Mouse (Mus musculus): ENCODE measurements at regions not wholly inside any gene's neighbourhood (a gene's known extent, or its start where the extent isn't known, plus 50 kb on each side); places are given as distances from the start of the nearest gene placed in this dataset.

DNA sequence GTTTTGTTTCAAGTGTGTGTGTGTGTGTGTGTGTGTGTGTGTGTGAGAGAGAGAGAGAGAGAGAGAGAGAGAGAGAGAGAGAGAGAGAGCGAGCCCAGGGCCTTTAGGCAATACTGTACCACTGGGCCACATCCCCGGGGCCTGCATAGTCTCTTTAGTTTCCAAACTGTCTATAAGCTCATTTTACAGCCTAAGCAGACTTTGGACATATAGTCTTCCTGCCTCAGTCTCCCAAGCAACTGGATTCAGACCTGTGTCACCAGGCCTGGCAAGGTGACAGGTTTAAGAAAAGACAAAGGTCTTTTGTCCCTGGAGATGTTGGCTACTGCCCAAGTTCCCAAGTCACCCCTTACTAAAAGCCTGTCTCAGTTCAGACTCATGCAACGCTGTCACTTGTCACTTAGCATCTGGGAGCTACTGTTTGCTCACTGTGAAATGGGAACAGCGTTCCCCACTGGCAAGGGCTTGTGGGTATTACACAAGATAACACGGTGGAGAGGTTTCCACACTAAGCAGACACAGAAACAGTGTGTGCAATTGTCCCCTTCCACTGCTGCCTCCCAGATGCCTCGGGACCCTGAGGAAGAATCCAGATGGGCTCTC, 113.6 kb upstream of the Irf2bp2 start:
- DNase-seq, result no peak

- no peak for DNase-seq
These were observed 112.5 kb upstream of the Irf2bp2 start for GRCm38 (mm10) chr8:126706247-126706646.

GRCm38 (mm10) chr8:126705391-126705790, 111.6 kb upstream of the Irf2bp2 start:
- no peak for DNase-seq

DNA sequence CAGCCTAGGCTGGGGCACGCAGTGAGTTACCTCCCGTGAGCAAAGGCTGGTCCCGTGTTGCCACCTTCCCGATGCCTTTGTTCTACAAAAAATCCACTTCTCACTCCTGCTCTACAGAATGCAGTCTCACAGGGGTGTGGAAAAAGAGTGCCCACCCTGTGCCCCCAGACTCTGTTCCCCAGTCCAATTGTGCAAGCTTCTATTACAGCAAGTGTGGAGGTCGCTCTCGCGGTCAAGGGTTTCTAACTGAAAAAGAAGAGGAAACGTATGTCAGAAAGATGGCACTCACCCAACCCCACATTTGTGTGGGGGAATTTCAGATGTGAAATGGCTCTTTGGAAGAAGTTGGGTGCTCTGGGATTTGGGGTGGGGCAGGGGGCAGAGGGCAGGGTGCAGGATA, 110.9 kb upstream of the Irf2bp2 start:
- no peak for DNase-seq

DNA sequence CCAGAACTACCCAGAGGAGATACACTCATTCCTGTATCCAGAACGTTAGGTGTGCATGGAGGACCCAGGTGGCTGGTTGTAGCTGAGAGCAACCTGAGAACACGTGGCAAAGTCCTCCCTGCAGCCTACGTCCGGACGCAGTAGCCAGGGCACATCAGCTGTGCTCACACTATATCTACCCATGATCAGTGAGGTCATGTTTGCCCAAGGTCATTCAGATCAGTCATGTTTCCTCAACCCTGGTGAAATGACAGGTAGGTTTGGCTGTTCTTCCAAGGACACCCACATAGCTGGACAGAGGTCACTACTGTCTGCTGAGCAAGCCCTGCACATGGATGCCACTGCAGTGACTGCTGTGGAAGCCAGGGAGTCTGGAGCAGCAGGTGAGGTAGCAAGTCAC, 109.8 kb upstream of the Irf2bp2 start:
- no peak for DNase-seq

DNA sequence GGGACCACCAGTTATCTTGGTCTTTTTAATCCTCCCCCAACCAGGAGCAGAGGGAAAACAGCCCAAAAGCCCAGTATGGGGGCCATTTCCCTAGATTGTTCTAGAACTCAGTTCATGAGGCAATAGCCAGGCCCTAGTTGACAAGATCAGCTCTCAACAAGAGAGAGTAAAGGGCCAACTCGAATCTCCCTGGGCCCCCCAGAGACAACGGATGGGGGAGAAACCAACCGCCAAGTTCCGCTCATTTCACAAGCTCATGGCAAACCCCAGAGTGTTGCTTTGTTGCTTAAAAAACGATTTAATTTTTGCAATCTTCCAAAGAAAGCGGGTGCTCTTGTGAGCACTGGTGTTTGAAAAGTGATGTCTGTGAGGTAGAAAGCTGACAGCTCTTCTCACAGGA, 108.5 kb upstream of the Irf2bp2 start:
- DNase-seq, result no peak

- DNase-seq, result peak; percentile 66
These were observed 105.6 kb upstream of the Irf2bp2 start for GRCm38 (mm10) chr8:126699389-126699775.

DNA sequence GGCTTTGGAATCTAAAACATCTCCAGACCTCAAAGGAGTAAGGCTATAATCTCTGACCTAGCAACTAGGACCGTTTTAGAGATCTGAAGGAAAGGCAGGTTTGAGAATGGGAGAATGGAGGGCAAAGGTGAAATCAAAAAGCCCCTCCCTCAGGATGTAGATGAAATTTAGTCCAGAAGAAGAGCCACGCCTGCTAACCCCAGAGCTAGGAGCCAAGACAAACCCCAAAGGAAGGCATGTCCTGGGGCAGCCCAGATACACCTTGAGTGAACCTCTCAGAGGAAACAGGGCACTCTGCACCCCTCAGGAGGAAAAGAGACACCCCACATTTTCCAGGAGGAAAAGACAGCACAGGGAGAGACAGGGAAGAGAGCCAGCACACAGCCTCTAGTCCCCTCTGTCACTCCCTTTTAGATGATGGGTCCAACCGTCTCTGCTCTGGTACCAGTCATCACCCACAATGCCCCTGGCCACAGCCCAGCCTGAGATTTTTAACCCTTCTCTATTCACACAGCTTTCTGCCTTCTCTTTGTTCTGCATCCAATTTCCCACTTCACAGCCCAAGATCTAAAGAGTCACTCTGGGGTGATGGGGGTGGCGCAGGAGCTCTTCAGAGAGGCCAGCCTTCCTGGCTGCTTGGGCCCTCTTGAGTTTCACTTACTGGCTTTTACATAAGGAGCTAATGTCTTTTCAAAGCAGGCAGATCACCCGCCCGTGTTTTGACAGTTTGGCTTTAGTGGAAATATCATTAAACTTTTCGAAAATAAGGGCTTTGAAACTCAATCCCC, 105.0 kb upstream of the Irf2bp2 start:
- DNase-seq, result peak; percentile 59

DNA sequence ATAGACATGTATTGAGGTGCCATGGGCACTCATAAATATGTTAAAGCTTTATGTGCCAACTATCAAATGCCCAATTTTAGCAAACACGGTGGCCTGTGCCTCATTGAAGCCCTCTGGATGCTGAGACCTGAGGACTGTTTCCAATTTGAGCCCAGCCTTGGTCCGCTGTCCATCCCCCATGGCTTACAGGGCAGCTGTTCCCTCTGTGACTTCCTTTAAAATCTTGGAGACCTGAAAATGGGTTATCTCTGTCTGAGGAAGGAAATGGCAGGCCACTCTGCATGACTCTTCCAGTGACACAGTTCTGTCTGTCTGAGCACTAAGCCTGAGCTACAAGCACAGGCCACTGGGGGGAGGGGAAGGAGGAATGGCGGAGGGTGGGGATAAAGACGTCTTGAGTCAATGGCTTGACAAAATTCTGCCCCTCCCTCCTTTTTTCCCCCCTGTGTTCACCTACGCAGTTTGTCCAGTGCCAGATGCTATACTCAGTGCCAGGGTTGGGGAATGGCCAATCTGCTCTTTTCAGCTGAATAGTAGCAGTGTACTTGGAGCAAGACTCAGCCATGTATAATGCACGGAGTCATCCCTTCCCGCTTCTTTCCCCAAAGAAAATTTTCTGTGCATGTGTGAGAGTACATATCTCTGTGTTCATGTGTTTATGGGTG, 102.7 kb upstream of the Irf2bp2 start:
- DNase-seq, result no peak

GRCm38 (mm10) chr8:126694370-126694769, 100.6 kb upstream of the Irf2bp2 start:
- no peak for DNase-seq

DNA sequence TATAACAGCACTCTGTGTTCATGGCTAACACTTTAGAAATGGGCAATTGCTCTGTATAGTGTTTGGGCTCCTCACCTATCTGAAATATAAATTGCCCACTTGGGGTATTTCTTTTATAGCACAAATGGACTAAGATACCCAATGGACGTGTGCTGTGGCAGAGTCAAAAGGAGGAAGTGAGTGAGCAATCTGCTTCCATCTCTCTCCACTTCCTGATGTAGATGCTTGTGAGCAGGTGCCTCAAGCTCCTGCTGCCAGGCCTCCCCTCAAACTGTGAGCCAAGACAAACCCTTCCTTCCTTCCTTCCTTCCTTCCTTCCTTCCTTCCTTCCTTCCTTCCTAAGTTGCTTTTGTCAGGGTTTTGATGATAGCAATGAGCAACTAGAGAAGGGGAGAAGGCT, 99.9 kb upstream of the Irf2bp2 start:
- no peak for DNase-seq

DNA sequence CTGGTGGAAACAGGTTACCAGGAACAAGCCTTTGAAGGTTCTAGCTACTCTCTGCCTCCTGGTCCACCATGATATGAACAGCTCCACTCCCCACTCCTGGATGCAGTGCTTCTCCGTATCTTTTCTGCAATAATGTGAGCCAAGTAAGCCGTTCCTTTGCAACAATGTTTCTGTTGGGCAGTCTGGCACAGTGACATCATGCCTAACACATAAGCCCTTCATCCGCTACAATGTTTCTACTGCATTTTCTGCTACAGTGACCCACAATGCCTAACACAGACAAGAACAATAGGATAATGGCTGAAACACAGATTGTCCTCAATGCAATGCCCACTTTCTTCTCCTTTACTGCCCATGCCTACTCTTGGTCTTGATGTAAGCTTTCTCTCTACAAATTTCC, 98.9 kb upstream of the Irf2bp2 start:
- no peak for DNase-seq

- no peak for DNase-seq
These were observed 98.5 kb upstream of the Irf2bp2 start for GRCm38 (mm10) chr8:126692263-126692662.

DNA sequence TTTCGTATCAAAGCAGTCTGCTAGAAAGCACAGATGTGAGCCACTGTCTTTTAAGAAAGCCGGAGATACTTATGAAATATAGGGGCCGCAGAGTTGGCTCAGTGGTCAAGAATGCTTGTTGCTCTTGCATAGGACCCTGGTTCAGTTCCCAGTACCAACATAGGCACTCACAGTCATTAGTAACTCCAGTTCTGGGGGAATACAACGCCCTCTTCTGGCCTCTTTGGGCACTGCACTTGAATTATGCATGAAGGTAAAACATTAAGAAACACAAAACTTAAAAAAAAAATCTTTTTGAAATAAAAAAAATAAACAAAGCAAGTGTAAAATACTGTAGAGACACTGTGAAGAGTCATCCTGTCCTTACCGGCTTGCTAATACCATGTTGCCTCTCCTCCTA, 94.7 kb upstream of the Irf2bp2 start:
- no peak for DNase-seq

DNA sequence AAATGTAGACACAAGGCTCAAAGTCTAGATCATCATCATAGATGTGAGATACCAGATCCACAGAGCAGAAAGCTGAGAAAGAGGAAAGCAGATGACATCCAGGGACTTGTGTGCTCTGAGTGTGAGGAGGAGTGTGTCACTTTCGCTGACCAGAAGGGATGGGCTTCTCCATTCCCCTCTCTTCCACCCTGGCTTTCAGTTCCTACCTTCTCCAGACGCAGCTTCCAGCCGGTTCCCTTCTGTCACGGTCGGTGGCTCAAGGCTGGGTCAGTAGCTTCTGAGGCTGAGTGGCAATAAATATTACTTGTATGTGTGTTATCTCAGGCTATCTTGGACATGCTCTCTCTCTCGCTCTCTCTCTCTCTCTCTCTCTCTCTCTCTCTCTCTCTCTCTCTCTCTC, 94.2 kb upstream of the Irf2bp2 start:
- no peak for DNase-seq

DNA sequence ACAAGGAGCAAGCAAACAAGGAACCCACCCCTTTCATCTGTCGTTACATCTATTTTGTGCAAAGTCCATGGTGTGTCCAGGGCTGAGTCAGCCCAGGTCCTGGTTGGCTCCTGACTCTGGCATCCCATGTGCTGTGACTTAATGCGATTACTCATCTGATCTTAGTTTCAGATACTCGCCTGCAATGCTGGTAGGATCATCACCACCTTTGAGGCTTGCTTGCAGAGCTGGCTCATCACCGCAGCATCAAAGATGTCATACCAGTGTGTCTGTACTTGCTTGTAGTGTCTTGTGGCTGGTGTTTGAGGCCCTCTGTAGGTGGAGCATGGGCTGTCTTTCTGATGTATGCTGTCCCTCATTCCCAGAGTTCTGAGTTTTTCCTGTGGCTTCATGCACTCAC, 93.0 kb upstream of the Irf2bp2 start:
- peak; percentile 65 for DNase-seq

- DNase-seq, result no peak
These were observed 91.6 kb upstream of the Irf2bp2 start for GRCm38 (mm10) chr8:126685365-126685764.

DNA sequence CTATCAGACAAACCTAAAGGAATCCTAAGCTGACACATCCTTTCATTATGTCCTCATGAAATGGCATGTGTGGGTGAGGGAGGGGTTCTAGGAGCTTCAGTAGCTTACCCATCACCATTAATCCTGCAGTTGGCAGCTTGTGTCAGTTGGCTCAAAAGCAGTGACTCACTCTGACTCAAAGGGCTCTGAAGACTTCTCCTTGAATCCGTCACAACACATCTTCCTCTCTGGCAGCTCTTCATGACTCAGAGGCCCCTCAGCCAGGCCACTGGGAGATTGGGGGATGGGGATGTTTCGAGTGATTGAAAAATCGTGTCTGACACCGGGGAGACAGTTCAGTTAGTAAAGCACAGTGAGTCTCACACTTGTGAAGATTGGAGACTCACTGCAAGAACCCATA, 90.2 kb upstream of the Irf2bp2 start:
- DNase-seq, result no peak

GRCm38 (mm10) chr8:126683555-126683947, 89.8 kb upstream of the Irf2bp2 start:
- DNase-seq, result no peak

- no peak for DNase-seq
These were observed 89.2 kb upstream of the Irf2bp2 start for GRCm38 (mm10) chr8:126682817-126683554.

GRCm38 (mm10) chr8:126681948-126682651, 88.3 kb upstream of the Irf2bp2 start:
- no peak for DNase-seq

DNA sequence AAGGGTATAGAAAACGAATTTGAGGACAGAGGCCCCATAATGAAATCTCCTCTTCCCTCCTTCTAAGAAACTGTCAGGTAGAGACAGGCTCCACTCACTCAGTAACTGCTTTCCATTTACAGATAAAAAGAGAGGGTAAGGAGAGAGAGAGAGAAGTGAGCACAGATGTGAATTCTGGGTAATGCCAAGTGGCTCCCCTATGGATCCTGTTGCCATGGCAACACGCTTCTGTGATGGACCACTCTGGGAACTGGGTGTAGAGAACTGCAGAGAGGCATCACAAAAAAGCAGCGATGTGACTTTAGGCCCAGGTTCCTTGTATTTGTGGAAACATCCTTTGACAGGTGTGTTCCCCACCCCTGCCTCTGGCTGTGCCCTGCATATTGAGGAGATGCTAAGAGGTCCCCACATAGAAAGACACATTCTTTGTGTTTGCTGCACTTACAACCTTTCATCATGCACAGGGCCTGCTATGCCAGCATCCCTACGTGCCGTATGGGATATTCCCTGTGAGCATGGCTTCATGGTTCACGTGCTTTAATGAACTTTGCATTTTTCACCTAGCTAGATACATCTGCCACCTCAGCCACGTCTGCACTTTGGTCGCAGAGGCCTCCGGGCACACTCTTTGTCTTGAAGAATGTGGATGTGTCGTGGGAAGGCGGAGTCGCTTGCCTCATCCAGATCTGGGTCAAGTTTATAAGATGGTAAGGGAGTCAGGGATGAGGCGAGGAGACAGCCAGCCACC, 84.4 kb upstream of the Irf2bp2 start:
- no peak for DNase-seq

Measured in thymus, postnatal 25 days (tissue).